Mouse (Mus musculus) testis, postnatal 14 days (tissue): Measurements from ENCODE around the gene Golga3.

Experiments used
- DNase-seq: peaks from one replicate; pipeline ENCODE4 v3.0.0; 2021; ENCODE audit warnings: low spot score

Golga3 gene

DNA sequence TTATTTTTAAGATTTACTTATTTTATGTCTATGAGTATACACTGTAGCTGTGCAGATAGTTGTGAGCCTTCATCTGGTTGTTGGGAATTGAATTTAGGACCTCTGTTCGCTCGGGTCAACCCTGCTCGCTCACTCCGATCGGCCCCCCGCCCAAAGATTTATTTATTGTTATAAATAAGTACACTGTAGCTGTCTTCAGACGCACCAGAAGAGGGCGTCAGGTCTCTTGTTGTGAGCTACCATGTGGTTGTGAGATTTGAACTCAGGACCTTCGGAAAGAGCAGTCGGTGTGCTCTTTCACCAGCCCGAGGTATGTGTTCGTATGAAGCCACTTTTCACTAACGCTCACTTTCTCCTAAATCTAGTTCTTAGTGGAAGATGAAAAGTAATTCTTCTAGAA, 55.1 kb downstream of the Golga3 start:
- DNase-seq: peak; percentile 13

DNA sequence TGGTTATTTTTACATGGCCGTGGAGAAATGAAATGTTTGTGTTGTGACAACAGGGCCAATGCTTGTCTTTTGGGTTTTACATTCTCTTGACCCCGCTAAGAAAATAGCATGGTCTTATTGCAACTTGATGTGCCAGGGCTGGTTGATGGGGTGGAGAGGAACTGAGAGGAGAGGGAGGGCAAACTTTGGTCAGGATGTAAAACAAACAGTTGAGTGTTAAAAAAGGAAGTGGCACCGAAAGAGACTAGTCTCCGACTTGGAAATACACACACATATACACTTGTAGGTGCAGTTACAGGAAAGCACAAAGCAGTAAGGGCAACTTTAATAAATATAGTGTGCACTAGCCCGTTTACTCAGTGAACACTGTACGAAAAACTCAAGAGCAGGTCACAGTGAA, 55.8 kb downstream of the Golga3 start:
- no peak for DNase-seq

DNA sequence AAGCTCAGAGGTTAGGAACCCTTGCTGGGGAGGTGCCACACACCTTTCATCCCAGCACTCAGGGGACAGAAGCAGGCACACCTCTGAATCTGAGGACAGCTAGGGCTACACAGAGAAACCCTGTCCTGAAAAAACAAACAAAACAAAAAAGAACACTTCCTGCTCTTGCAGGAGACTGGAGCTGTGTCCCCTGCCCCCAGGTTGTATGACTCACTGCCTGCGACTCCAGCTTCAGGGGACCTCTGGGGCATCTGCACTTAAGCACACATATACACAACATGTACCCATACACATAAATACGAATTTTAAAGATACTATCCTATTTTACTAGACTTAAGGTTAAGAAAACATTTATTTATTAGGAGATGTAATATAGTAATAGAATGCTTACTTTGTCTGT, 67.6 kb downstream of the Golga3 start:
- DNase-seq: no peak

DNA sequence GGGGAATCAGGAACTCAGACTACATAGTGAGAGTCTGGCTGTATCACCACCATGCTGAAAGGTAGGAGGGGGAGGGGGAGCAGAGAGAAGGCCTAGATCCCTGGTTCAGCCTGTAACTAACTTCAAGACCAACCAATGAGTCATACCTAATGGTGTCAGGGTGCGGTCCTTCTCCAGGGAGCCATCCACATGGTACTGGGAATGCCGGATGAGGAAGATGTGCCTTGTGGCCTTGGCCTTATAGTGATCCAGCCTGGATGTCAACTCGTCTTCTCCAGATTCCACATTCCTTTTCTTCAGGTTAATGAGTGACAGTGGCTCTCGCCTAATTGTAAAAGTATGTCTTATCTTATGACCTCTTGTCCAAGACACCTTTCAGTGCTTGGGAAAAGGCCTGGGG, 90.4 kb downstream of the Golga3 start:
- no peak for DNase-seq

DNA sequence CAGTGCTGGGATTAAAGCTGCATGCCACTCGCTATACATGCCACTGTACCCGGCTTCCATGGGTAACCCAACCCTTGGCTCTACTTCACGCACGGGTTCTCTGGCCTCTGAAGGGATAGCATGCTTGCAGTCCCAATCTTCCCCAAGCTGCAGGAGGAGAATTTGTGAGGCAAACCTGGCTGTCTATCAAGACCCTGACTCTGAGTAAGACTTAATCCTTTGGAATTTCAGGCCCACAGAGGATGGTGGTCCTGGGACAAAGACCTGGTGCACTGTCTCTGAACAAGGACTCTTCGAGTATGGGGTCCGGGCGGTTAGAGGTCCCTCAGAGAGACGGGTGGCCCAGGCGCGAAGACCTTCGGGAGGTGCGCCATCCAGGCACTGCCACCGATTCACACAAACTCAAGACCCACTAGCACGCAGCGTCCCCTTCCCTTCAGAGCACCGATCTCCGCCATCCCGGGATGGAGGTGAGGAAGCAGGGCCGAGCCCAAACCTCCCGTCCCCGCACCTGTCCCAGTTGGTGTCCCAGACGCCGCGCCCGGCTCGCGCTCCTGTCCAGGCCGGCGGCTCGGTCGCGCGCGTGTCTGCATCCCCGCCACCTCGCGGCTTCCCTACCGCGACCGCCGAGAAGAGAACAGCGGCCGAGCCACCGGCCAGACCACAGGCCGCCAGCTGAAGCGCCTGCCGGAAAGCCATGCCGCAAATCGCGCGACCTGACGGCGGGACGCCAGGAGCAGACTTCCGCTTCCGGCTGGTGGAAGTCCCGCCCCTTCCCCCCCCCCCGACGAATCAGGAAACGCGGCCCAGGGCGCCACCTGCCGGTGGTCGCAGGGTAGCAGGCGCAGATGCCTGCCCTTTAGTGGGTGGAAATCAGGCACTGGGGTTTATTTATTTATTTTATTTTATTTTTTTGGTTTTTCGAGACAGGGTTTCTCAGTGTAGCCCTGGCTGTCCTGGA, 92.9 kb downstream of the Golga3 start, which contains the start of gene Pgam5:
Gene Pgam5, minus strand, starts transcription at position 773 of the 961 bp plus-strand sequence.
- DNase-seq: peak; percentile 91

DNA sequence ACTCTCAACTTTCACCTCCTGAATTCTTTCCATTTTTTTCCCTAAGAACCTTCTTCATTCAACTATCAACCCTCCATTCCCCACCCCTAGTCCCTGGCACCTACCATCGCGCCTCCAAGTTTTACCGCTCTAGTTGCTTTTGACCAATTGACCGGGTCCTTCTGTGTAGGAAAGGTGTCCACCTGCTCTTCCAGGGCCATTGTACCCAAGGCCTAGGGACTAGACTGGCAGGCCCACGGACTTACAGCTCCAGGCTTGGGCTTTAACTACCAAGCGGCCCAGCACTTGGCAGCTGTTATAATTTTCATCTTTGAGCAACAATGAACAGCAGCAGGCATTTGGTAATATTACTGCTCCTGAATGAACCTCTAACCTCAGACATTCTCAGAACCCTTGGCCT, 93.7 kb downstream of the Golga3 start:
- DNase-seq: no peak

DNA sequence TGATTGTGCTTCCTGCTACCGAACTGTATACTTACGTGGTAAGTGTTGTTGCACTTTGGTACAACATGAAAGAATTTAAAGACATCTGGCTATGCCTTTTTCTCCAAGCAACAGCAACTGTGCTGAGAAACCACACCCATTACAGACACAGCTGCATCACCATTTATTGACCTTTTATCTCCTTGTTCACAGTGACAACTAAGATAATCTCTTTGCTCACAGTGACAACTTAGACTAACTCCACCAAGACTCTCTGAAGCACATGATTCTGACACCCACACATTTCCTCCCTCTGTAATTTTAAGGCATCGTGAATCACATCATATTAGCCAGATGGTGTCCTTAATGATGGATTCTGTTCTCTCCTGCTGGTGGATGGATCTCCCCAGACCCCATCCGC, 97.6 kb downstream of the Golga3 start:
- no peak for DNase-seq

DNA sequence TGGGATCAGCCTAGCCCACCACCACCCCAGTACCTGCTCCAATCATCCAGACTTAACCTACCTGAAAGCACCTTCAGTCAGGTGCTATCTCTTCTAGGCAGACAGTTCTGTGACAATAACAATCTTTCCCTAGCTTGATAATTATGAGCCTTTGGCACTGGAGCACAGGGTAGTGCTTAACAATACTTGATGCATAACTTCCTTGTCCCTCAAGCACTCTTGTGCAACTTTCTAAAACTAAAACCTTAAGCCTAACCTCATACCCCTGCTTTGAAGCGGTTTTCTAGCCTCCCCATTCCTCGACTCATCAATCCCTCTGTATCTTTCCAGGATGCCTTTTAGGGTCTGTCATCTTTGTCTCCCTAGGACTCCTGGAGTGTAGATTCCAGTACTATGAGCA, 98.3 kb downstream of the Golga3 start:
- no peak for DNase-seq
